Mouse (Mus musculus) limb, embryonic 12.5 days (tissue): ENCODE data around the gene Pnkp. TPM values are rescaled to one million over a fixed set of nuclear protein-coding genes. Genes with fewer than 3 reads are reported as not detected.

Source experiments
- ATAC-seq: fragments of 200-750 bp; cut with Nextera tagmentation; 2 replicates; pipeline ENCODE4 v1.8.0; 2017; ENCODE audit warnings: low read depth, moderate TSS enrichment; ENCODE audit not compliant: insufficient number of reproducible peaks, insufficient read depth, low FRiP score, low TSS enrichment
- H3K27ac ChIP-seq: fragments of 300-500 bp; sonication (generic); 2 replicates; pipeline ENCODE4 v1.5.1; 2016; ENCODE audit warnings: mild to moderate bottlenecking, moderate library complexity
- H3K27me3 ChIP-seq: fragments of 300-500 bp; sonication (generic); 2 replicates; pipeline ENCODE4 v1.6.1; 2016; ENCODE audit warnings: mild to moderate bottlenecking, moderate library complexity
- H3K36me3 ChIP-seq: fragments of 300-500 bp; sonication (generic); 2 replicates; pipeline ENCODE4 v1.6.1; 2016; ENCODE audit warnings: mild to moderate bottlenecking, moderate library complexity
- H3K4me1 ChIP-seq: fragments of 300-500 bp; sonication (generic); replicated peaks from 2 replicates; pipeline ENCODE4 v1.6.1; 2016
- H3K4me2 ChIP-seq: fragments of 300-500 bp; sonication (generic); 2 replicates; pipeline ENCODE4 v1.6.1; 2016; ENCODE audit warnings: mild to moderate bottlenecking, moderate library complexity
- H3K4me3 ChIP-seq: fragments of 300-500 bp; sonication (generic); replicated peaks from 2 replicates; pipeline ENCODE4 v1.5.1; 2016; ENCODE audit warnings: mild to moderate bottlenecking
- H3K9ac ChIP-seq: fragments of 300-500 bp; sonication (generic); replicated peaks from 2 replicates; pipeline ENCODE4 v1.6.1; 2016; ENCODE audit warnings: mild to moderate bottlenecking, moderate library complexity
- H3K9me3 ChIP-seq: fragments of 300-500 bp; sonication (generic); 2 replicates; pipeline ENCODE4 v1.6.1; 2016; ENCODE audit warnings: mild to moderate bottlenecking, moderate library complexity
- WGBS: fragments of 180-500 bp; shearing (Covaris S2); methylation state at CpG from one replicate; pipeline ENCODE4 v1.1.7; 2016; 5-methylcytosine and 5-hydroxymethylcytosine counted together
- polyA plus RNA-seq: library from polyadenylated mRNA; unstranded; fragments of >200 nt; fragmentation: Nextera tagmentation; extraction: Ambion mirVana; gene quantifications from 2 replicates; pipeline ENCODE4 v1.2.1, GENCODE M21; 2016

Pnkp gene
- polyA plus RNA-seq, 1 experiment from 2014 or later, result 37.3 TPM

GRCm38 (mm10) chr7:44828706-44829105, 28.2 kb upstream of the Pnkp start:
- Histone ChIP-seq H3K4me3 (no peak overlapping the region), H3K27ac (no peak overlapping the region), H3K36me3 (peaks cover 62% of the 10 kb centered on the region), H3K9me3 (no peaks in the 10 kb centered on the region), H3K9ac (no peak overlapping the region), H3K4me2 (no peak overlapping the region), H3K27me3 (no peaks in the 10 kb centered on the region), H3K4me1 (peaks cover 6% of the 10 kb centered on the region)
- no peak for ATAC-seq
- WGBS, result 94% methylated on average over 5 of the region's 5 CpGs

GRCm38 (mm10) chr7:44832763-44833162, 24.2 kb upstream of the Pnkp start:
- WGBS, result 73% methylated on average over 4 of the region's 4 CpGs
- no peak overlapping the region for H3K9ac ChIP-seq
- ATAC-seq, result no peak
- H3K9me3 ChIP-seq, result no peaks in the 10 kb centered on the region
- H3K27ac ChIP-seq, result no peak overlapping the region
- H3K4me1 ChIP-seq, result peaks cover 7% of the 10 kb centered on the region
- H3K4me2 ChIP-seq, result no peak overlapping the region
- H3K36me3 ChIP-seq, result peaks cover 48% of the 10 kb centered on the region
- no peaks in the 10 kb centered on the region for H3K27me3 ChIP-seq
- H3K4me3 ChIP-seq, result no peak overlapping the region

- Histone ChIP-seq H3K36me3 (peaks cover 21% of the 10 kb centered on the region), H3K4me3 (no peak overlapping the region), H3K4me2 (no peak overlapping the region), H3K9ac (no peak overlapping the region), H3K4me1 (peaks cover 23% of the 10 kb centered on the region), H3K27ac (no peak overlapping the region), H3K27me3 (peaks cover 27% of the 10 kb centered on the region), H3K9me3 (no peaks in the 10 kb centered on the region)
- WGBS, result 83% methylated on average over 1 of the region's 1 CpGs
- ATAC-seq, result no peak
Observed at GRCm38 (mm10) chr7:44835373-44836015, 21.4 kb upstream of the Pnkp start.

- H3K4me1 ChIP-seq, result peaks cover 23% of the 10 kb centered on the region
- H3K27ac ChIP-seq, result no peak overlapping the region
- no peak overlapping the region for H3K4me2 ChIP-seq
- H3K36me3 ChIP-seq, result peaks cover 21% of the 10 kb centered on the region
- no peak overlapping the region for H3K9ac ChIP-seq
- H3K9me3 ChIP-seq, result no peaks in the 10 kb centered on the region
- no peak for ATAC-seq
- H3K27me3 ChIP-seq, result peaks cover 32% of the 10 kb centered on the region
- H3K4me3 ChIP-seq, result no peak overlapping the region
- 46% methylated on average over 3 of the region's 3 CpGs for WGBS
Observed at GRCm38 (mm10) chr7:44836016-44836404, 20.9 kb upstream of the Pnkp start.

GRCm38 (mm10) chr7:44836423-44837053, 20.4 kb upstream of the Pnkp start:
- WGBS, result 82% methylated on average over 9 of the region's 9 CpGs
- Histone ChIP-seq H3K4me1 (peaks cover 23% of the 10 kb centered on the region), H3K36me3 (peaks cover 21% of the 10 kb centered on the region), H3K9me3 (no peaks in the 10 kb centered on the region), H3K27me3 (peaks cover 36% of the 10 kb centered on the region), H3K9ac (no peak overlapping the region), H3K4me3 (no peak overlapping the region), H3K27ac (no peak overlapping the region), H3K4me2 (no peak overlapping the region)
- ATAC-seq, result no peak

GRCm38 (mm10) chr7:44838073-44838472, 18.9 kb upstream of the Pnkp start:
- no peak overlapping the region for H3K4me3 ChIP-seq
- H3K9me3 ChIP-seq, result no peaks in the 10 kb centered on the region
- no peak overlapping the region for H3K27ac ChIP-seq
- no peak overlapping the region for H3K4me2 ChIP-seq
- H3K9ac ChIP-seq, result no peak overlapping the region
- H3K27me3 ChIP-seq, result peaks cover 43% of the 10 kb centered on the region
- peaks cover 23% of the 10 kb centered on the region for H3K4me1 ChIP-seq
- 83% methylated on average over 6 of the region's 6 CpGs for WGBS
- no peak for ATAC-seq
- H3K36me3 ChIP-seq, result peaks cover 27% of the 10 kb centered on the region

GRCm38 (mm10) chr7:44839171-44839490, 17.8 kb upstream of the Pnkp start:
- H3K27me3 ChIP-seq, result peaks cover 43% of the 10 kb centered on the region
- no peak overlapping the region for H3K27ac ChIP-seq
- peak overlapping the region; percentile 55 for H3K9ac ChIP-seq
- no peak for ATAC-seq
- H3K4me1 ChIP-seq, result peaks cover 23% of the 10 kb centered on the region
- H3K4me3 ChIP-seq, result peak overlapping the region; percentile 39
- H3K4me2 ChIP-seq, result peak overlapping the region; percentile 66
- 27% methylated on average over 11 of the region's 11 CpGs for WGBS
- H3K36me3 ChIP-seq, result peaks cover 37% of the 10 kb centered on the region
- H3K9me3 ChIP-seq, result no peaks in the 10 kb centered on the region

- H3K36me3 ChIP-seq, result peaks cover 42% of the 10 kb centered on the region
- peaks cover 23% of the 10 kb centered on the region for H3K4me1 ChIP-seq
- H3K27me3 ChIP-seq, result peaks cover 43% of the 10 kb centered on the region
- 2% methylated on average over 58 of the region's 58 CpGs for WGBS
- no peaks in the 10 kb centered on the region for H3K9me3 ChIP-seq
- peak; percentile 43 for ATAC-seq
- no peak overlapping the region for H3K27ac ChIP-seq
- H3K4me2 ChIP-seq, result peak overlapping the region; percentile 66
- peak overlapping the region; percentile 39 for H3K4me3 ChIP-seq
- peak overlapping the region; percentile 55 for H3K9ac ChIP-seq
Observed at GRCm38 (mm10) chr7:44839491-44840191, 17.3 kb upstream of the Pnkp start.

GRCm38 (mm10) chr7:44840426-44840825, 16.5 kb upstream of the Pnkp start:
- peaks cover 50% of the 10 kb centered on the region for H3K36me3 ChIP-seq
- 47% methylated on average over 14 of the region's 14 CpGs for WGBS

GRCm38 (mm10) chr7:44841825-44842463, 15.0 kb upstream of the Pnkp start:
- H3K9ac ChIP-seq, result no peak overlapping the region
- no peaks in the 10 kb centered on the region for H3K9me3 ChIP-seq
- H3K27me3 ChIP-seq, result peaks cover 43% of the 10 kb centered on the region
- peaks cover 65% of the 10 kb centered on the region for H3K36me3 ChIP-seq
- H3K4me2 ChIP-seq, result no peak overlapping the region
- ATAC-seq, result no peak
- H3K4me1 ChIP-seq, result peaks cover 16% of the 10 kb centered on the region
- H3K4me3 ChIP-seq, result no peak overlapping the region
- 91% methylated on average over 8 of the region's 8 CpGs for WGBS
- no peak overlapping the region for H3K27ac ChIP-seq

More at GRCm38 (mm10) chr7:44840426-44840825, 16.5 kb upstream of the Pnkp start:
- ATAC-seq, result no peak
- H3K4me1 ChIP-seq, result peaks cover 23% of the 10 kb centered on the region
- H3K9ac ChIP-seq, result peak overlapping the region; percentile 55; the same call in 1 of the 2 replicates
- H3K4me3 ChIP-seq, result peak overlapping the region; percentile 39
- peaks cover 43% of the 10 kb centered on the region for H3K27me3 ChIP-seq
- peak overlapping the region; percentile 66 for H3K4me2 ChIP-seq
- no peaks in the 10 kb centered on the region for H3K9me3 ChIP-seq
- no peak overlapping the region for H3K27ac ChIP-seq

- H3K4me2 ChIP-seq, result no peak overlapping the region
- no peak for ATAC-seq
- 93% methylated on average over 10 of the region's 10 CpGs for WGBS
Observed at GRCm38 (mm10) chr7:44845006-44845405, 11.9 kb upstream of the Pnkp start.

More at GRCm38 (mm10) chr7:44845006-44845405, 11.9 kb upstream of the Pnkp start:
- Histone ChIP-seq H3K4me1 (peaks cover 13% of the 10 kb centered on the region), H3K27me3 (peaks cover 21% of the 10 kb centered on the region), H3K36me3 (peaks cover 66% of the 10 kb centered on the region), H3K9ac (no peak overlapping the region), H3K4me3 (no peak overlapping the region), H3K9me3 (no peaks in the 10 kb centered on the region), H3K27ac (no peak overlapping the region)
